Comparison of ENCODE assay signal across 9 mouse cellular contexts in the genomic region with DNA sequence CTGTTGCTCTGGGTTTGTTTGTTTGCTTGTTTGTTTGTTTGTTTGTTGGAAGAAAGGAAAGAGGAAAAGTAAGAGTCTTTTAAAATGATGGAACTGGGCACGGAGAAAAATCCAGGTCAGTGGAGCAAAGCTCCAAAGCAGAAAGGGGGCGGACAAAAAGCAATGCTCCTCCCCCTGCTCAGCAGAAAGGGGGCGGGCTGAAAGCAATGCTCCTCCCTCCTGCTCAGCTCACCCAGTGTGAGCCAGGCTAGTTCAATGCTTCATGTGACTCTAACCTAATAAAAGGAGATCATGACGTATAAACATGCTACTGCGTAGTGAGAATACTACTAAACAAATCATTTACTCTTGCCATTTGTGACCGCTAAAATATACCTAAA. TPM values are rescaled to one million over a fixed set of nuclear protein-coding genes. Genes with fewer than 3 reads are reported as not detected.
A peak's percentile ranks its signal among the peaks of the same experiment; 100 is the strongest.
DNase-seq lines count a peak whose midpoint lies in the region; ATAC-seq and TF ChIP-seq lines count a peak whose summit lies in the region.
"Had no signal": no experiment of that assay in that cellular context is flagged by ENCODE, and none has a peak within 500 bp of the region (broad histone marks: within the 10 kb centered on the region; RNA-seq: fewer than 3 reads in every experiment).

No protein-coding gene starts in this region.

- ATAC-seq in lung, embryonic 14.5 days (ENCODE audit: insufficient read depth) = peak; percentile 76
- peak; percentile 74; the same call in 1 of the 2 replicates for ATAC-seq in neural tube, embryonic 15.5 days (ENCODE audit: low FRiP score)
- ATAC-seq: Patski had no signal

- intact Hi-C loops in left cerebral cortex, postnatal 25 days (cut with DNase I) = no loop called here

- WGBS in lung, embryonic 14.5 days = 38% methylated on average over 6 of the region's 6 CpGs
- WGBS in forebrain, embryonic 10.5 days = 46% methylated on average over 6 of the region's 6 CpGs
- 47% methylated on average over 6 of the region's 6 CpGs for WGBS in neural tube, embryonic 15.5 days
- 65% methylated on average over 6 of the region's 6 CpGs for WGBS in cerebellum, adult 2 months

- H3K36me3 ChIP-seq in lung, embryonic 14.5 days (ENCODE audit: insufficient read depth) = no peaks in the 10 kb centered on the region
- no peaks in the 10 kb centered on the region for H3K36me3 ChIP-seq in forebrain, embryonic 10.5 days (replicated peaks)
- no peaks in the 10 kb centered on the region for H3K36me3 ChIP-seq in neural tube, embryonic 15.5 days

- H3K4me1 ChIP-seq in lung, embryonic 14.5 days (ENCODE audit: insufficient read depth) = 0 out of 2 replicates have a peak, but pooled peaks cover 7% of the 10 kb centered on the region
- H3K4me1 ChIP-seq in forebrain, embryonic 10.5 days = peaks cover 13% of the 10 kb centered on the region
- H3K4me1 ChIP-seq in neural tube, embryonic 15.5 days = peaks cover 10% of the 10 kb centered on the region
- H3K4me1 ChIP-seq in cerebellum, adult 2 months (ENCODE audit: control insufficient read depth, insufficient read depth, low read length) = peaks cover 11% of the 10 kb centered on the region; the same call in 1 of the 2 replicates

- H3K4me2 ChIP-seq in lung, embryonic 14.5 days = peak overlapping the region; percentile 49
- H3K4me2 ChIP-seq in neural tube, embryonic 15.5 days = peak overlapping the region; percentile 44

- no peaks in the 10 kb centered on the region for H3K9me3 ChIP-seq in lung, embryonic 14.5 days (ENCODE audit: low read depth, low read length)
- H3K9me3 ChIP-seq in forebrain, embryonic 10.5 days = no peaks in the 10 kb centered on the region
- H3K9me3 ChIP-seq in neural tube, embryonic 15.5 days (replicated peaks) = no peaks in the 10 kb centered on the region

- no peak overlapping the region for H3K27ac ChIP-seq in lung, embryonic 14.5 days (ENCODE audit: low read depth)
- peak overlapping the region; percentile 65 for H3K27ac ChIP-seq in forebrain, embryonic 10.5 days
- peak overlapping the region; percentile 49 for H3K27ac ChIP-seq in neural tube, embryonic 15.5 days (replicated peaks)
- H3K27ac ChIP-seq in cerebellum, adult 2 months (ENCODE audit: insufficient read depth, low read length) = no peak overlapping the region

- no peaks in the 10 kb centered on the region for H3K27me3 ChIP-seq in lung, embryonic 14.5 days (ENCODE audit: insufficient read depth, low read length)
- no peaks in the 10 kb centered on the region for H3K27me3 ChIP-seq in forebrain, embryonic 10.5 days (ENCODE audit: poor library complexity, severe bottlenecking)
- H3K27me3 ChIP-seq in neural tube, embryonic 15.5 days (replicated peaks) = no peaks in the 10 kb centered on the region
- no peaks in the 10 kb centered on the region for H3K27me3 ChIP-seq in cerebellum, adult 2 months (ENCODE audit: control insufficient read depth, insufficient read depth, low read length)

- TF ChIP-seq CTCF in lung, embryonic 14.5 days (IDR thresholded peaks at IDR 0.05; ENCODE audit: low read depth) = no peak
- TF ChIP-seq CTCF in cerebellum, adult 2 months (IDR thresholded peaks at IDR 0.05; ENCODE audit: borderline replicate concordance, insufficient read depth, low read depth, low read length) = no peak

- TF ChIP-seq POLR2A in cerebellum, adult 2 months (IDR thresholded peaks at IDR 0.05; ENCODE audit: borderline replicate concordance, insufficient read depth, low read length) = no peak

- H3K9ac ChIP-seq in lung, embryonic 14.5 days = no peak overlapping the region
- no peak overlapping the region for H3K9ac ChIP-seq in neural tube, embryonic 15.5 days (replicated peaks)

- peak; percentile 68 for DNase-seq in lung, embryonic 14.5 days
- DNase-seq in lung, postnatal 25 days (ENCODE audit: low spot score) = no peak
- peak; percentile 35 for DNase-seq in forebrain, embryonic 10.5 days (ENCODE audit: extremely low spot score, low spot score)
- DNase-seq in kidney, postnatal 14 days = peak; percentile 20
- no peak for DNase-seq in left cerebral cortex, postnatal 25 days (ENCODE audit: low spot score in 2 of 2)
- no peak for DNase-seq in gastrocnemius, postnatal 25 days
- DNase-seq in cerebellum, adult 2 months = no peak

- no peak overlapping the region for H3K4me3 ChIP-seq in lung, embryonic 14.5 days (ENCODE audit: low read depth, low read length)
- peak overlapping the region; percentile 37 for H3K4me3 ChIP-seq in forebrain, embryonic 10.5 days
- 0 out of 2 replicates have a peak overlapping the region, but pooled peaks have one; percentile 1 for H3K4me3 ChIP-seq in neural tube, embryonic 15.5 days (replicated peaks)
- H3K4me3 ChIP-seq in cerebellum, adult 2 months (replicated peaks; ENCODE audit: insufficient read depth, low read depth, low read length) = no peak overlapping the region

RNA-seq across cellular contexts. Expression of a gene that starts 36.1 kb away (rescaled TPM):
- polyA plus RNA-seq in lung, embryonic 14.5 days (2014; fragmentation: Nextera tagmentation; extraction: Ambion mirVana) = 2.9 and 3.2 TPM in 2 replicates
- 1.3 and 1.6 TPM in 2 replicates for polyA plus RNA-seq in forebrain, embryonic 10.5 days (2016; fragmentation: Nextera tagmentation; extraction: Ambion mirVana)
- 10.2 and 11.5 TPM in 2 replicates for polyA plus RNA-seq in neural tube, embryonic 15.5 days (2015; fragmentation: Nextera tagmentation; extraction: Ambion mirVana)
- total RNA-seq in left cerebral cortex, postnatal 25 days (2021) = 10 to 100 TPM; 57.9 to 62.6 TPM
- total RNA-seq in gastrocnemius, postnatal 25 days (2021) = under 1 TPM; 0.08 to 0.13 TPM
- 14.4 and 15.5 TPM in 2 replicates for polyA plus RNA-seq in cerebellum, adult 2 months (2012; rRNA removed)

RNA-seq across cellular contexts. Expression of a gene that starts 42.7 kb away (rescaled TPM):
- 17.4 and 20.7 TPM in 2 replicates for polyA plus RNA-seq in lung, embryonic 14.5 days (2014; fragmentation: Nextera tagmentation; extraction: Ambion mirVana)
- polyA plus RNA-seq in forebrain, embryonic 10.5 days (2016; fragmentation: Nextera tagmentation; extraction: Ambion mirVana) = 7.6 and 7.7 TPM in 2 replicates
- 7.3 and 9.6 TPM in 2 replicates for polyA plus RNA-seq in neural tube, embryonic 15.5 days (2015; fragmentation: Nextera tagmentation; extraction: Ambion mirVana)
- total RNA-seq in left cerebral cortex, postnatal 25 days (2021) = 10 to 100 TPM; 91.5 to 99.8 TPM
- 10 to 100 TPM; 34.2 to 38.5 TPM for total RNA-seq in gastrocnemius, postnatal 25 days (2021)
- polyA plus RNA-seq in cerebellum, adult 2 months (2012; rRNA removed) = 45.3 and 48.2 TPM in 2 replicates

Comparison
In these comparisons a context has a peak if more than half of its experiments do, and no peak if none do; other contexts are left out.
1. DNase-seq: peak in lung, embryonic 14.5 days (single experiment), forebrain, embryonic 10.5 days (single experiment) and kidney, postnatal 14 days (single experiment); none in lung, postnatal 25 days (single experiment), left cerebral cortex, postnatal 25 days (0 of 2), gastrocnemius, postnatal 25 days (single experiment) and cerebellum, adult 2 months (0 of 2).
2. H3K27ac ChIP-seq: peak in forebrain, embryonic 10.5 days (single experiment) and neural tube, embryonic 15.5 days (single experiment); none in lung, embryonic 14.5 days (single experiment) and cerebellum, adult 2 months (single experiment).
3. H3K4me3 ChIP-seq: peak in forebrain, embryonic 10.5 days (single experiment) and neural tube, embryonic 15.5 days (single experiment); none in lung, embryonic 14.5 days (single experiment) and cerebellum, adult 2 months (single experiment).